Mouse (Mus musculus) thymus, adult 2 months (tissue): ENCODE measurements around the gene Mad1l1. TPM values are rescaled to one million over a fixed set of nuclear protein-coding genes. Genes with fewer than 3 reads are reported as not detected.
A peak's percentile ranks its signal among the peaks of the same experiment; 100 is the strongest.

Experiments used
- DNase-seq: peaks from one replicate; pipeline ENCODE4 v3.0.0; 2021
- H3K27ac ChIP-seq: fragments of 200-500 bp; 2 replicates; pipeline ENCODE4 v1.5.1; 2012; ENCODE audit warnings: low read length, control low read depth; ENCODE audit not compliant: control insufficient read depth, insufficient read depth
- H3K27me3 ChIP-seq: fragments of 200-500 bp; 2 replicates; pipeline ENCODE4 v1.6.1; 2012; ENCODE audit warnings: mild to moderate bottlenecking, low read length, moderate library complexity, mixed read lengths; ENCODE audit not compliant: control insufficient read depth, insufficient read depth
- H3K36me3 ChIP-seq: fragments of 200-500 bp; 2 replicates; pipeline ENCODE4 v1.6.1; 2012; ENCODE audit warnings: mild to moderate bottlenecking, low read length, moderate library complexity; ENCODE audit not compliant: control insufficient read depth, insufficient read depth
- H3K4me1 ChIP-seq: fragments of 200-500 bp; replicated peaks from 2 replicates; pipeline ENCODE4 v1.6.1; 2012; ENCODE audit warnings: low read length; ENCODE audit not compliant: control insufficient read depth, insufficient read depth
- H3K4me3 ChIP-seq: fragments of 200-500 bp; 2 replicates; pipeline ENCODE4 v1.5.1; 2012; ENCODE audit warnings: mild to moderate bottlenecking, low read length, control low read depth, moderate library complexity; ENCODE audit not compliant: control insufficient read depth, insufficient read depth
- CTCF ChIP-seq: fragments of 200-500 bp; IDR thresholded peaks from 2 replicates; pipeline ENCODE4 v1.5.1; 2012; ENCODE audit warnings: mild to moderate bottlenecking, control low read depth, low read length, moderate library complexity, borderline replicate concordance; ENCODE audit not compliant: control insufficient read depth, poor library complexity, insufficient read depth; ENCODE audit errors: extremely low read depth
- POLR2A ChIP-seq: fragments of 200-500 bp; IDR thresholded peaks from 2 replicates; pipeline ENCODE4 v1.6.1; 2012; ENCODE audit warnings: mild to moderate bottlenecking, low read length, control low read depth, moderate library complexity; ENCODE audit not compliant: control insufficient read depth, poor library complexity, insufficient read depth; ENCODE audit errors: extremely low read depth
- WGBS: fragments of 180-500 bp; shearing (Covaris S2); methylation state at CpG from one replicate; pipeline ENCODE4 v1.1.7; 2018; 5-methylcytosine and 5-hydroxymethylcytosine counted together
- polyA plus RNA-seq: library from polyadenylated mRNA; depleted of rRNA; stranded (reverse); fragments of >200 nt; gene quantifications from 2 replicates; pipeline ENCODE4 v1.2.3, GENCODE M21; 2012

The Mad1l1 gene
- polyA plus RNA-seq, 1 experiment, result 252 TPM

- peaks cover 72% of the 10 kb centered on the region for H3K4me1 ChIP-seq
- no peak for DNase-seq
- H3K27me3 ChIP-seq, result no peaks in the 10 kb centered on the region
- H3K36me3 ChIP-seq, result no peaks in the 10 kb centered on the region
- TF ChIP-seq CTCF, result no peak
- no peak for TF ChIP-seq POLR2A
- H3K27ac ChIP-seq, result no peak overlapping the region
- no peak overlapping the region for H3K4me3 ChIP-seq
- 95% methylated on average over 2 of the region's 2 CpGs for WGBS
These were observed 96.2 kb downstream of the Mad1l1 start for GRCm38 (mm10) chr5:140225103-140225502.

GRCm38 (mm10) chr5:140223070-140224053, 98.0 kb downstream of the Mad1l1 start:
- no peak for TF ChIP-seq CTCF
- no peak for TF ChIP-seq POLR2A
- Histone ChIP-seq H3K4me3 (no peak overlapping the region), H3K27me3 (no peaks in the 10 kb centered on the region), H3K4me1 (peaks cover 78% of the 10 kb centered on the region), H3K27ac (peak overlapping the region; percentile 9; the same call in 1 of the 2 replicates), H3K36me3 (no peaks in the 10 kb centered on the region)
- 94% methylated on average over 20 of the region's 20 CpGs for WGBS
- no peak for DNase-seq

- H3K4me1 ChIP-seq, result peaks cover 84% of the 10 kb centered on the region
- TF ChIP-seq CTCF, result no peak
- no peak for TF ChIP-seq POLR2A
- 93% methylated on average over 3 of the region's 3 CpGs for WGBS
- no peaks in the 10 kb centered on the region for H3K27me3 ChIP-seq
- H3K4me3 ChIP-seq, result no peak overlapping the region
- H3K36me3 ChIP-seq, result no peaks in the 10 kb centered on the region
- no peak for DNase-seq
- H3K27ac ChIP-seq, result peak overlapping the region; percentile 99; the same call in 1 of the 2 replicates
These were observed 100.2 kb downstream of the Mad1l1 start for GRCm38 (mm10) chr5:140221016-140221650.

- Histone ChIP-seq H3K36me3 (no peaks in the 10 kb centered on the region), H3K4me1 (peaks cover 77% of the 10 kb centered on the region), H3K4me3 (no peak overlapping the region), H3K27ac (peak overlapping the region; percentile 99), H3K27me3 (no peaks in the 10 kb centered on the region)
- TF ChIP-seq CTCF (no peak), POLR2A (no peak)
- peak; percentile 44 for DNase-seq
- 39% methylated on average over 1 of the region's 1 CpGs for WGBS
These were observed 102.1 kb downstream of the Mad1l1 start for GRCm38 (mm10) chr5:140219252-140219651.

- WGBS, result 76% methylated on average over 2 of the region's 2 CpGs
- Histone ChIP-seq H3K36me3 (no peaks in the 10 kb centered on the region), H3K4me1 (peaks cover 82% of the 10 kb centered on the region), H3K27me3 (no peaks in the 10 kb centered on the region), H3K4me3 (no peak overlapping the region), H3K27ac (peak overlapping the region; percentile 99)
- TF ChIP-seq POLR2A (no peak), CTCF (peak; percentile 9; the same call in 1 of the 2 replicates)
- no peak for DNase-seq
These were observed 103.5 kb downstream of the Mad1l1 start for GRCm38 (mm10) chr5:140217900-140218299.

- DNase-seq, result no peak
- no peaks in the 10 kb centered on the region for H3K27me3 ChIP-seq
- TF ChIP-seq CTCF (no peak), POLR2A (no peak)
- no peak overlapping the region for H3K4me3 ChIP-seq
- H3K4me1 ChIP-seq, result peaks cover 86% of the 10 kb centered on the region
- H3K36me3 ChIP-seq, result no peaks in the 10 kb centered on the region
- peak overlapping the region; percentile 99 for H3K27ac ChIP-seq
- 87% methylated on average over 3 of the region's 3 CpGs for WGBS
These were observed 104.3 kb downstream of the Mad1l1 start for GRCm38 (mm10) chr5:140217083-140217482.
